Mouse (Mus musculus): Measurements from ENCODE around the gene Gm9195. TPM values are rescaled to one million over a fixed set of nuclear protein-coding genes. Genes with fewer than 3 reads are reported as not detected.

Gene Gm9195
- polyA plus RNA-seq, 1 experiment from 2014 or later: not detected

- no peak for ATAC-seq (replicated peaks)
Measured at GRCm38 (mm10) chr14:72503241-72503640, 11.6 kb upstream of the Gm9195 start.

GRCm38 (mm10) chr14:72493775-72494174 lies 2.1 kb upstream of the Gm9195 start:
- 85% methylated on average over 1 of the region's 1 CpGs for WGBS
- H3K4me2 ChIP-seq: no peak overlapping the region
- no peaks in the 10 kb centered on the region for H3K4me1 ChIP-seq
- no peaks in the 10 kb centered on the region for H3K9me3 ChIP-seq
- H3K4me3 ChIP-seq: no peak overlapping the region
- H3K9ac ChIP-seq: no peak overlapping the region
- ATAC-seq (replicated peaks): no peak
- no peaks in the 10 kb centered on the region for H3K27me3 ChIP-seq (replicated peaks)
- no peaks in the 10 kb centered on the region for H3K36me3 ChIP-seq (replicated peaks)
- no peak overlapping the region for H3K27ac ChIP-seq

More at GRCm38 (mm10) chr14:72503241-72503640, 11.6 kb upstream of the Gm9195 start:
- no peaks in the 10 kb centered on the region for H3K36me3 ChIP-seq (replicated peaks)
- no peak overlapping the region for H3K4me2 ChIP-seq
- no peaks in the 10 kb centered on the region for H3K9me3 ChIP-seq
- no peaks in the 10 kb centered on the region for H3K27me3 ChIP-seq (replicated peaks)
- H3K9ac ChIP-seq: no peak overlapping the region
- peaks cover 5% of the 10 kb centered on the region for H3K4me1 ChIP-seq
- no peak overlapping the region for H3K27ac ChIP-seq
- WGBS: 42% methylated on average over 6 of the region's 6 CpGs
- H3K4me3 ChIP-seq: no peak overlapping the region

- Histone ChIP-seq H3K4me3 (no peak overlapping the region), H3K9me3 (no peaks in the 10 kb centered on the region), H3K9ac (no peak overlapping the region), H3K27ac (no peak overlapping the region), H3K27me3 (replicated peaks) (no peaks in the 10 kb centered on the region), H3K4me2 (no peak overlapping the region), H3K36me3 (replicated peaks) (no peaks in the 10 kb centered on the region), H3K4me1 (no peaks in the 10 kb centered on the region)
- 93% methylated on average over 3 of the region's 3 CpGs for WGBS
- no peak for ATAC-seq (replicated peaks)
Measured at GRCm38 (mm10) chr14:72490367-72490766, 1.3 kb downstream of the Gm9195 start.

DNA sequence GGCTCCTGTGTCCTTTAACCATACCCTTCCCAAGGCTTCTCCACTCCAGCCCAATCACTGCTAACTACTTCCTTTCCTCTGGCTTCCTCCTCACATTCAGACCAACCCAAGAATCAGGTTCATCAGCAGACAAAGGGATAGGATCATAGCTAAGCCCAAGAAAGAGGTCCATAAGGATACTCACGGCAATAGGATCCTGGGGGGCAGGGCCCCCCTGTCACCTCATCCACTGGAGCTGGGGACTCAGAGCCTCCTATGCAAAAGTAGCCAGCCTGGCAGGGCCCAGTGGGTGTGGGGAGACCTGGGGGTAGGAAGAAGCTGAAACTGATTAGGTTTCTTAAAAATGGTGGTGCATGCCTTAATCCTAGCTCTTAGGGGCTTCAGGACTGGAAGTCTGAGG lies 17.1 kb downstream of the Gm9195 start:
- WGBS: 72% methylated on average over 1 of the region's 1 CpGs
- Histone ChIP-seq H3K27ac (no peak overlapping the region), H3K36me3 (replicated peaks) (no peaks in the 10 kb centered on the region), H3K9ac (no peak overlapping the region), H3K27me3 (replicated peaks) (no peaks in the 10 kb centered on the region), H3K4me2 (no peak overlapping the region), H3K4me1 (no peaks in the 10 kb centered on the region), H3K9me3 (no peaks in the 10 kb centered on the region), H3K4me3 (no peak overlapping the region)
- no peak for ATAC-seq (replicated peaks)

DNA sequence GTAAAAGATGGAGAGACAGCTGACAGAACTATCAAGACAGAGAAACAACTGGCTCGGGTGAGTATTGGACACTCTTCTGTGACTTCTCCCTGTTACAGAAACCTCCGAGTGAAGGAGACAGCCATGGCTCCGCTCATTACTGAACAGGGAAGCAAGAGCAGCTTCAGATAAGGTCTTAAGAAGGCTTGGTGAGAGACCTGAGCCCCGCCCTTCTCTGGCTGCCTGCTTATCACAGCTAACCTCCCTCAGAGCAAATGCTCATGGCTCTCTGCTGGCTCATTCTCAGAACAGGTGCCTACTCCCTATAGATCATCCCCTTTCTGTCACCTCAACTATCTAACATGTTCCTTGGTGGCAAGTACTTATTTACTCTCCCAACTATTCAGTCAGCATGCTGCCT lies 23.2 kb downstream of the Gm9195 start:
- H3K9ac ChIP-seq: no peak overlapping the region
- 74% methylated on average over 4 of the region's 4 CpGs for WGBS
- H3K9me3 ChIP-seq: no peaks in the 10 kb centered on the region
- no peak overlapping the region for H3K27ac ChIP-seq
- no peaks in the 10 kb centered on the region for H3K4me1 ChIP-seq
- H3K4me3 ChIP-seq: no peak overlapping the region
- no peaks in the 10 kb centered on the region for H3K27me3 ChIP-seq (replicated peaks)
- no peak for ATAC-seq (replicated peaks)
- H3K36me3 ChIP-seq (replicated peaks): no peaks in the 10 kb centered on the region
- no peak overlapping the region for H3K4me2 ChIP-seq

DNA sequence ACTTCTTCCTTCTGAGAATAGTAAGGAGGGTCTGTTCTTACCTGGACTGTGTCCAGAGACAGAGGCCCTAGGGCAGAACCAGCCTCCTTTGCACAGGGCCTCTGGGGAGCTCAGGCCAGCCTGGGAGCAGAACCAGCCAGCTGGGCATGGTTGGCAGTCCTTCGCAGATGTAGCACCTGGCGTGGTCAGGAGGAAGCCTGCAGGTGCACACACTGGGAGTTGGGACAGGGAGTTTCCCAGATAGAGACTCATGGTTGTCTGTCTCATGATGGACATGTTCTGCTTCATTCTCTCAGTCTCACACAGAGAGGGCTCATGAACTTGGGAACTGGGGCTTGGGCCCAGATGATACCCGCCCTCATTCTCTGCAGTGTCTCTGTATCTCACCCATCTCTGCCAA lies 25.3 kb downstream of the Gm9195 start:
- no peaks in the 10 kb centered on the region for H3K27me3 ChIP-seq (replicated peaks)
- WGBS: 91% methylated on average over 3 of the region's 3 CpGs

DNA sequence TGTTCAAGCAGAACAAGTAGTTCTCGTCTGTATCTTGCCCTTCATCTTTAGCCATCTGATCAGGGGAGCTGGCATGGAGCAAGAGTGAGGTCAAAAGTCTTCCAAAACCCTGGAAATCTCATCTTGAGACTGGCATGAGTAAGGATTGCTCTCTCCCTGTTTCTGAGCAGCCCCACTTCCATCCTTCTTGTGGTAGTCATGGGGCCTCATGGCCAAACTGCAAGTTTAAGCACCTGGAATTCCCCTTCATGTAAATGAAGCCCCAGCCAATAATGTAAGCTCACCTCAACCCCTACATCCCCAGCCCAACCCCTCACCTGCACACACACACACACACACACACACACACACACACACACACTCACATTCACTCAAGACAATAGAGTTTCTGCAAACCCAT lies 30.0 kb downstream of the Gm9195 start:
- no peaks in the 10 kb centered on the region for H3K27me3 ChIP-seq (replicated peaks)
- ATAC-seq (replicated peaks): no peak
- 88% methylated on average over 1 of the region's 1 CpGs for WGBS

More for the DNA sequence above, 25.3 kb downstream of the Gm9195 start:
- no peak overlapping the region for H3K9ac ChIP-seq
- H3K9me3 ChIP-seq: no peaks in the 10 kb centered on the region
- H3K27ac ChIP-seq: no peak overlapping the region
- no peak for ATAC-seq (replicated peaks)
- H3K4me1 ChIP-seq: no peaks in the 10 kb centered on the region
- no peak overlapping the region for H3K4me3 ChIP-seq
- no peak overlapping the region for H3K4me2 ChIP-seq
- no peaks in the 10 kb centered on the region for H3K36me3 ChIP-seq (replicated peaks)

DNA sequence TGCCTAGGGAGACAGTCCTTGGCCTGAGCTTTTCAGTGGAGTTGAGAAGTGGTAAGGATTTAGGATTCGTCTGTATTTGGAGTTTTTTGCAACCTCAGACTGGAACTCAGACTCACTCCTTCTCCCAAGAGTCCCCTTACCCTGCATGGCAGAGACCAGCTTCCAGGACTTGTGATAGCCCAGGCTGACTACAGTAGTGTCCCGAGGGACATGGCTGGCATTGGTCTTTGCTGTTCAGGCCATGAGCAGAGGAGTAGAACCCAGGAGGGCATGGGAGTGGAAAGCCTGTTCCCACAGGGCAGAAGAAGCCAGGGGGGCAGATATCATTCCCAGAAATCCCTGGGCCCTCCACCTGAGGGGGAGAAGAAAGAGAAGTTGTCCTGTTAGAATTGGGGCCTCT lies 31.3 kb downstream of the Gm9195 start:
- no peaks in the 10 kb centered on the region for H3K9me3 ChIP-seq
- no peaks in the 10 kb centered on the region for H3K27me3 ChIP-seq (replicated peaks)
- no peaks in the 10 kb centered on the region for H3K36me3 ChIP-seq (replicated peaks)
- H3K4me3 ChIP-seq: no peak overlapping the region
- no peak overlapping the region for H3K4me2 ChIP-seq
- H3K9ac ChIP-seq: no peak overlapping the region
- WGBS: 73% methylated on average over 2 of the region's 2 CpGs
- ATAC-seq (replicated peaks): no peak
- H3K27ac ChIP-seq: no peak overlapping the region
- no peaks in the 10 kb centered on the region for H3K4me1 ChIP-seq

More for the DNA sequence above, 30.0 kb downstream of the Gm9195 start:
- no peaks in the 10 kb centered on the region for H3K4me1 ChIP-seq
- no peaks in the 10 kb centered on the region for H3K9me3 ChIP-seq
- no peaks in the 10 kb centered on the region for H3K36me3 ChIP-seq (replicated peaks)
- H3K4me2 ChIP-seq: no peak overlapping the region
- no peak overlapping the region for H3K27ac ChIP-seq
- H3K9ac ChIP-seq: no peak overlapping the region
- H3K4me3 ChIP-seq: no peak overlapping the region

GRCm38 (mm10) chr14:72458930-72459329 lies 32.7 kb downstream of the Gm9195 start:
- no peak overlapping the region for H3K4me2 ChIP-seq
- no peaks in the 10 kb centered on the region for H3K9me3 ChIP-seq
- H3K27me3 ChIP-seq (replicated peaks): no peaks in the 10 kb centered on the region
- no peak overlapping the region for H3K4me3 ChIP-seq
- ATAC-seq (replicated peaks): no peak
- H3K9ac ChIP-seq: no peak overlapping the region
- H3K27ac ChIP-seq: no peak overlapping the region
- H3K36me3 ChIP-seq (replicated peaks): no peaks in the 10 kb centered on the region
- WGBS: 91% methylated on average over 1 of the region's 1 CpGs
- H3K4me1 ChIP-seq: no peaks in the 10 kb centered on the region

DNA sequence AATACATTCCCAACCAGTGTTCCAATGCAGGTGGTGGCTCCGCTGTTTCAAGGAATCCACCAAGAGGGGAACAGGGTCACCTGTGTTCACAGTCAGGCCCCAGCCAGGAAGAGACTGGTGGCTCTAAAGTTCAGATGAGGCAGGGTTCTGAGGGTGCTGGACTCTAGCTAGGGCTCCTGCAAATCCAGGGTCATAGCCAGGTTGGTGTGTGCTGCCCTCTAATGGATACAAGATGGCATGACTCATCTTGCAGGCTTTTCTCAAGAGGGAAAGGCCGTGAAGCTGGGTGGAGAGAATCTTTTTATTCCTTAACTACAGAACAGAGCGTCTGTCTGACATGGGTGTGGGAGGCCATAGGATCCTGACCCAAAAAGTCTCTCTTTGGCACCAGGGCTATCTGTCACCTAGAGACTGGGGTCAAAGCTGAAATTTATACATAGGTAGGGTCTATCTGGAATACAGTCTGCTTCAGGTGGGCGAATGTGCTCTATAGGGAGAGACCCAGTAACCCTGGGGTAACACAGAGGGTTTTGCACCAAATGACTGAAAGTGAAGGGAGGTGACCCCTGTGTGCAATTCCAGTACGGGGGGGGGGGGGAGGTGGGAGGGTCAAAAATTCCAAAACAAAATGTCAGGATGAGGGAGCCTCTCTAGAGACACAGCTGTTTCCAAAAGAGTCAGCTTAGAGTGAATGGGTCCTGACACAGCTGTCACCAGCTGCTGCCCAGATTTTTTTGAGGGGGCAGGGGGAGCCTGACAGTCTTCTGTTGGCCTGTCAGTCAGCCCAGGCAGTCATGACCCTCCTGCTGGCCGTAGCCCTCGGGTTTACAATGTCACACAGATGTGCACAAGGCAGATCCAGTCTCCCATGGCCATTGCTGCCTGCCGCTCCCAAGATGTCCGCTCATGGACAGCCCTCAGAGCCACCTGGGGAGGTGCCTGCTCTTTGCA lies 44.2 kb downstream of the Gm9195 start:
- H3K4me1 ChIP-seq: no peaks in the 10 kb centered on the region
- no peak overlapping the region for H3K4me3 ChIP-seq
- no peak overlapping the region for H3K4me2 ChIP-seq
- no peaks in the 10 kb centered on the region for H3K9me3 ChIP-seq
- no peak overlapping the region for H3K9ac ChIP-seq
- 59% methylated on average over 9 of the region's 9 CpGs for WGBS
- ATAC-seq (replicated peaks): no peak
- no peak overlapping the region for H3K27ac ChIP-seq
- no peaks in the 10 kb centered on the region for H3K36me3 ChIP-seq (replicated peaks)
- H3K27me3 ChIP-seq (replicated peaks): no peaks in the 10 kb centered on the region

DNA sequence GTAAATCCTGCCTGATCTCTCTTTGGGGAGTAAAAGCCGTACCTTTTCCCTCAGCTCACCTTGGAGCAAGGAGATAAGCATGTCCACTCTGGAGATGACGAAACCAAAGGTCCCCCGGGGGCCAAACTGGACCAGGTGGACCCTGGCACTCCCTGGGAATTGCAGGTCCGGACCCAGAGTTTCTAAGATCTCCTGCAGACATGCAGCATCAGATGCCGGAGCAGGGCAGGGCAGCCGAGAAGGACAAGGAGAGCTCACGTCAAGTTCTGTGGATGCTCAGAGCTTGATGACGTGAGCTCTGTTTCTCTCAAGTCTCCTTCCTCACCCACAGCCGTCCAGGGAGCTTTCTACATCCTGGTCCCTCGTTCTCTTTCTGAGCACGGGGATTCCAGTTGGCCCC lies 48.7 kb downstream of the Gm9195 start:
- Histone ChIP-seq H3K36me3 (replicated peaks) (no peaks in the 10 kb centered on the region), H3K4me2 (no peak overlapping the region), H3K27ac (no peak overlapping the region), H3K4me1 (no peaks in the 10 kb centered on the region), H3K9me3 (no peaks in the 10 kb centered on the region), H3K4me3 (no peak overlapping the region), H3K27me3 (replicated peaks) (no peaks in the 10 kb centered on the region), H3K9ac (no peak overlapping the region)
- ATAC-seq (replicated peaks): no peak
- 92% methylated on average over 11 of the region's 11 CpGs for WGBS

GRCm38 (mm10) chr14:72440929-72441328 lies 50.7 kb downstream of the Gm9195 start:
- no peak for ATAC-seq (replicated peaks)
- no peaks in the 10 kb centered on the region for H3K4me1 ChIP-seq
- no peak overlapping the region for H3K4me3 ChIP-seq
- no peak overlapping the region for H3K27ac ChIP-seq
- H3K9me3 ChIP-seq: no peaks in the 10 kb centered on the region
- no peaks in the 10 kb centered on the region for H3K27me3 ChIP-seq (replicated peaks)
- H3K36me3 ChIP-seq (replicated peaks): no peaks in the 10 kb centered on the region
- no peak overlapping the region for H3K9ac ChIP-seq
- H3K4me2 ChIP-seq: no peak overlapping the region
- 90% methylated on average over 7 of the region's 7 CpGs for WGBS

- ATAC-seq (replicated peaks): no peak
- H3K27me3 ChIP-seq (replicated peaks): no peaks in the 10 kb centered on the region
- no peak overlapping the region for H3K9ac ChIP-seq
- no peak overlapping the region for H3K4me3 ChIP-seq
- no peaks in the 10 kb centered on the region for H3K4me1 ChIP-seq
- H3K27ac ChIP-seq: no peak overlapping the region
- no peak overlapping the region for H3K4me2 ChIP-seq
- 94% methylated on average over 6 of the region's 6 CpGs for WGBS
- no peaks in the 10 kb centered on the region for H3K9me3 ChIP-seq
- H3K36me3 ChIP-seq (replicated peaks): no peaks in the 10 kb centered on the region
Measured at GRCm38 (mm10) chr14:72440436-72440835, 51.2 kb downstream of the Gm9195 start.
